Mouse (Mus musculus) bone marrow, adult 2 months (tissue): ENCODE data around the gene Nr5a2.
"Not testable (repeated sequence)": the region's sequence is repeated elsewhere in the genome, so short reads cannot be mapped to it uniquely, and the experiment has no call there.

Experiments used
- CTCF ChIP-seq: fragments of 200-500 bp; IDR thresholded peaks from 2 replicates; pipeline ENCODE4 v1.5.1; 2011; ENCODE audit warnings: low read length, control low read depth; ENCODE audit not compliant: control insufficient read depth, insufficient read depth
- POLR2A ChIP-seq: fragments of 200-500 bp; IDR thresholded peaks from 2 replicates; pipeline ENCODE4 v1.6.1; 2011; ENCODE audit warnings: low read depth, mild to moderate bottlenecking, control low read depth, low read length, borderline replicate concordance; ENCODE audit not compliant: control insufficient read depth

- TF ChIP-seq CTCF, POLR2A: not testable (repeated sequence)
These were observed 167.0 kb downstream of the Nr5a2 start for GRCm38 (mm10) chr1:136792957-136793883.
